Mouse (Mus musculus): ENCODE measurements around the gene Rnf157.

GRCm38 (mm10) chr11:116366647-116367046 lies 46.2 kb downstream of the Rnf157 start:
- TF ChIP-seq CTCF (IDR thresholded peaks at IDR 0.05; ENCODE audit: low read depth) (no peak), EP300 (IDR thresholded peaks at IDR 0.05; ENCODE audit: low read depth) (no peak)

Data from liver, postnatal 0 days (tissue).